Mouse (Mus musculus): ENCODE data around the gene Tbc1d10c. TPM values are rescaled to one million over a fixed set of nuclear protein-coding genes. Genes with fewer than 3 reads are reported as not detected.
A peak's percentile ranks its signal among the peaks of the same experiment; 100 is the strongest.

Tbc1d10c gene
- polyA plus RNA-seq, 1 experiment: 9.1 TPM

DNA sequence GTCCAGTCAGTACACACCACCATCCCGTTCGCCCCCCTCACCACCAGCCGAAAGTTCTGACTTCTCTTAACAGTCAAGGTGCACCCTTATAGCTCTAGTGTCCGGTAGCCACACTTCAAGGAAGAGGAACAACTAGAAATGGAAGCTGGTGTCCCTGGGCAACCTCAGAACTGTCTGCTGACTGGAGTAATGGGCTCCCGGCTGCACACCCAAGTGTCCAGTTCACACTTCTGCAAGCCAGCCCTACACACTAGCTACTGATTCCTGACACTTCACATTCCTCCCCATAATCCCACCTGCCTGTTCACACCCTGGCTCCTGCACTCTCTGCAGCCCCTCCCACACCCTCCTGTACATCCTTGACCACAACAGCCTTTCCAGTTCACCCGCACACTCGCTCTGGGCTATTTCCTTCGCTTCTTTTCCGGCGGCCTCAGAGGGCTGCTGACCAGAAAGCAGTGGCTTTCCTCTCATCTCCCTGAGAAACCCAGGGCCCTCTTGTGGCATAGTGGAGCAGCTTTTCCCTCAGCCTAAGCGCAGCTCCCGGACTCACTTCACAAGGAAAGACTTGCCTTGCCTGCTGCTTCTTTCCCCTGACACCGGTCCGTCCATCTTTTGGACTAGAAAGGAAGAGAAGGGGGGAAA lies 25.1 kb upstream of the Tbc1d10c start:
- no peaks in the 10 kb centered on the region for H3K36me3 ChIP-seq (ENCODE audit: control insufficient read depth, insufficient read depth, low read length)
- 19% methylated on average over 14 of the region's 14 CpGs for WGBS
- no peak overlapping the region for H3K27ac ChIP-seq (ENCODE audit: insufficient read depth, low read depth, low read length)
- DNase-seq: peak; percentile 69
- H3K4me1 ChIP-seq (ENCODE audit: control insufficient read depth, insufficient read depth, low read length): peaks cover 12% of the 10 kb centered on the region
- TF ChIP-seq CTCF (conservative IDR thresholded peaks at IDR 0.05; ENCODE audit: insufficient read depth, insufficient read length, low read depth, low read length) (peak; percentile 58; the same call in 1 of the 2 replicates), POLR2A (IDR thresholded peaks at IDR 0.05; ENCODE audit: low read depth, low read length) (no peak)
- H3K4me3 ChIP-seq (ENCODE audit: insufficient read depth, low read depth, low read length): no peak overlapping the region
- H3K27me3 ChIP-seq (replicated peaks; ENCODE audit: control insufficient read depth, insufficient read depth, low read length): no peaks in the 10 kb centered on the region

DNA sequence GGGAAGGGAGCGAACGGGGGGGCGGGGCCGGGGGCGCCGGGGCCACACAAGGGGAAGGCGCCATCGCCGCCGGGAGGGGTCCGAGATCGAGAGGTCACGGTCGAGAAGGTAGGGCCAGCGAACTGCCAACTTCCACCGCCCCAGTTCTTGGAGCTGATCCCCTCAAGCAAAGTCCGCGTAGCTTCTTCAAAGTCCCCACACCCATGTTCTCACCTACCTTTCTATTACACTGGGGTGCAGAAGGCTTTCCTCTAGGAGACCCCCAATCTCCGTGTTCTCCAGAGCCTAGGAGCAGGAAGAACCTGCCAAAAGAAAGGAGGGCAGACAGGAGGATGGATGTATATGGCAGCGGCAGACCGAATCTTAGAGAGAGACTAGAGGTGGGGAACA lies 24.4 kb upstream of the Tbc1d10c start:
- H3K4me3 ChIP-seq (ENCODE audit: insufficient read depth, low read depth, low read length): peak overlapping the region; percentile 60
- TF ChIP-seq CTCF (conservative IDR thresholded peaks at IDR 0.05; ENCODE audit: insufficient read depth, insufficient read length, low read depth, low read length) (no peak), POLR2A (IDR thresholded peaks at IDR 0.05; ENCODE audit: low read depth, low read length) (no peak)

DNA sequence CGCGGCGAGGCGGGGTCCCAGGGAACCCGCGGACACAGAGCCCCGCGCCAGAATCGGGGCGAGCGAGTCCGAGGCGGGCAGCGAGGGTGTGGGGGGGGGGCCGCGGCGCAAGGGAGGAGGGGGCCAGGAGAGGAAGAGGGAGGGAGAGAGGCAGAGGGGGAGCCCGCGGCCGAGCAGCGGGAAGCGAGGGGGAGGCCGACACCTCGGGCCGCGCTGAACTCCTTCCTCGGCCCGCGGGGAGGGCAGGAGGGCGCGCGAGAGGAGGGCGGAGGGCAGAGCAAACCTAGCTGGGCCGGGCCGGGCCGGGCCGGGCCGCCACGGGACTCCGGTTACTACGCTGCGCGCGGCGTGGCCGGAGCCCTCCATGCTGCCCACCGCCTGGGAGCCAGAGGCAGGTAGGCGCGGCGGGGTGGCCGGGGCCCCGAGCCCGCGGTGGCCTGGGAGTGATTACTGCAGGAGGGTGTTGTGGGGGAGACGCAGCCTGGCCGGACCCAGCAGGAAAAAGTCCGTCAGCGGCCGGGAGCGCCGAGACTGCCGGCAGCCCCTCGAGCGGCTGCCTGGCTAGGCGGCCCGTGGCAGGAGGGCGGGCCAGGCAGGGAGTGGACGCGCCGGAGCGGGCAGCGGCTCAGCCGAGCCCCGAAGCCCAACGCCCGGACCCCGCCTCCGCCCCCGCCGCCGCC lies 23.8 kb upstream of the Tbc1d10c start:
- Histone ChIP-seq H3K27me3 (replicated peaks; ENCODE audit: control insufficient read depth, insufficient read depth, low read length) (no peaks in the 10 kb centered on the region), H3K27ac (ENCODE audit: insufficient read depth, low read depth, low read length) (peak overlapping the region; percentile 28), H3K4me1 (ENCODE audit: control insufficient read depth, insufficient read depth, low read length) (peaks cover 9% of the 10 kb centered on the region), H3K4me3 (ENCODE audit: insufficient read depth, low read depth, low read length) (peak overlapping the region; percentile 60), H3K36me3 (ENCODE audit: control insufficient read depth, insufficient read depth, low read length) (no peaks in the 10 kb centered on the region)
- TF ChIP-seq CTCF (conservative IDR thresholded peaks at IDR 0.05; ENCODE audit: insufficient read depth, insufficient read length, low read depth, low read length) (no peak), POLR2A (IDR thresholded peaks at IDR 0.05; ENCODE audit: low read depth, low read length) (no peak)
- WGBS: under 1% methylated on average over 73 of the region's 81 CpGs
- peak; percentile 50 for DNase-seq

More for the DNA sequence above, 24.4 kb upstream of the Tbc1d10c start:
- H3K36me3 ChIP-seq (ENCODE audit: control insufficient read depth, insufficient read depth, low read length): no peaks in the 10 kb centered on the region
- no peak overlapping the region for H3K27ac ChIP-seq (ENCODE audit: insufficient read depth, low read depth, low read length)
- 4% methylated on average over 21 of the region's 21 CpGs for WGBS
- H3K4me1 ChIP-seq (ENCODE audit: control insufficient read depth, insufficient read depth, low read length): peaks cover 9% of the 10 kb centered on the region
- H3K27me3 ChIP-seq (replicated peaks; ENCODE audit: control insufficient read depth, insufficient read depth, low read length): no peaks in the 10 kb centered on the region
- DNase-seq: no peak

DNA sequence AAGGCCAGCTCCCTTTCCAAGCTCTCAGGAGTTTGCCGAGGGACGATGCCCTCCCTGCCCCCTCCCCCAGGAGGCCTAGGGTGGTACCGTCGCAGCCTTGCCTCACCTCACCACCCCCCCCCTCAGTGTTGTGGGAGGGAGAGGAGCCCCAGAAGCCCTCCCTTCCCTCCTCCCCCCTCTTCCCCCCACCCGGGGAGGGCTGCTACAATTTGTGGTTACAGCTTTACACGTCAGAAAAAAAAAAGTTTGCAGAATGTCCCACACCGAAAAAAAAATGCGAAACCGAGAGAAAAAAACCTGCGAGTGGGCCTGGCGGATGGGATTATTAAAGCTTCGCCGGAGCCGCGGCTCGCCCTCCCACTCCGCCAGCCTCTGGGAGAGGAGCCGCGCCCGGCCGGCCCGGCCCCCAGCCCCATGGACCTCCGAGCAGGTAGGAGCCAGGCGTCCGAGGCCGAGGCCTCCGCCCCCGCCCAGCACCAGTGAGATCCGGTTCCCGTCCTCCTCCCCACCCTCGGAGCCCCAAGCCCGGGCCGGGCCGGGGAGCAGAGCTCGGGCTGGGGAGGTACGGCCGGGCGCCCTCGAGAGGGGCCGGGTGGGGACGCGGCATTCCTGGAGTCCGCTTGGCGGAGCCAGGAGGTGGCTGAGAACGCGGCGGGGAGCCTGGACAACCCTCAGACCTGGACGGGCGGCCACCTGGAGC lies 23.1 kb upstream of the Tbc1d10c start, which contains the start of the genes Clcf1 and AC109138.7:
Gene Clcf1 (plus strand): TSS at position 168 of the 700 bp plus-strand sequence.
Gene AC109138.7 (plus strand): TSS at position 287 of the 700 bp plus-strand sequence.
- H3K4me3 ChIP-seq (ENCODE audit: insufficient read depth, low read depth, low read length): peak within 1 kb of the TSS; percentile 60
- TF ChIP-seq POLR2A (IDR thresholded peaks at IDR 0.05; ENCODE audit: low read depth, low read length): no peak
- no peak for TF ChIP-seq CTCF (conservative IDR thresholded peaks at IDR 0.05; ENCODE audit: insufficient read depth, insufficient read length, low read depth, low read length)
- 2% methylated on average over 49 of the region's 49 CpGs for WGBS
- DNase-seq: peak; percentile 51
- peak within 1 kb of the TSS; percentile 41 for H3K27ac ChIP-seq (ENCODE audit: insufficient read depth, low read depth, low read length)
- H3K27me3 ChIP-seq (replicated peaks; ENCODE audit: control insufficient read depth, insufficient read depth, low read length): no peaks in the 10 kb centered on the region
- H3K4me1 ChIP-seq (ENCODE audit: control insufficient read depth, insufficient read depth, low read length): peaks cover 9% of the 10 kb centered on the region
- no peaks in the 10 kb centered on the region for H3K36me3 ChIP-seq (ENCODE audit: control insufficient read depth, insufficient read depth, low read length)

DNA sequence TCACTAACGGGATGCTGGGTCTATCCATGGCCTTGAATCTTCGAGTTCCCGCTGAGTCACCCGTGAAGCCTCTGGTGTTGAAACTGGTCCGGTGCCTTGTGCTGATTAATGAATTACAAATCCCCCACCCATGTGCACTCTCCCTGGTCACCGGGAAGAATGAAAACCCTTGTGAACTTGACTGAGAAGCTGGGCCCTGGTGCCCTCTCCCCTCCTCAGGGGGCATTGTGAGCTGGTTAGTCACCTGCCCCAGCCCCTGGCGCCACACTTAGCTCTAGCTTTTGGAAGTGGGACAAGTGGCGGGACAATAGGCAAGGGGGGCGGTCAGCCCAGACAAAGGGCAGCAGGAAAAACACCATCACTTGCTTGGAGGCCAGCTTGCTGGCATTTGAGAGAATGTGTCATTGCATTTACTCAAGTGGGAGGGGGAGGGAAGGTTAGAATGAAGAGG lies 22.5 kb upstream of the Tbc1d10c start:
- DNase-seq: peak; percentile 83
- Histone ChIP-seq H3K4me1 (ENCODE audit: control insufficient read depth, insufficient read depth, low read length) (peaks cover 9% of the 10 kb centered on the region), H3K36me3 (ENCODE audit: control insufficient read depth, insufficient read depth, low read length) (no peaks in the 10 kb centered on the region), H3K27me3 (replicated peaks; ENCODE audit: control insufficient read depth, insufficient read depth, low read length) (no peaks in the 10 kb centered on the region), H3K4me3 (ENCODE audit: insufficient read depth, low read depth, low read length) (peak overlapping the region; percentile 60), H3K27ac (ENCODE audit: insufficient read depth, low read depth, low read length) (peak overlapping the region; percentile 41; the same call in 1 of the 2 replicates)
- WGBS: 12% methylated on average over 9 of the region's 9 CpGs
- TF ChIP-seq POLR2A (IDR thresholded peaks at IDR 0.05; ENCODE audit: low read depth, low read length) (no peak), CTCF (conservative IDR thresholded peaks at IDR 0.05; ENCODE audit: insufficient read depth, insufficient read length, low read depth, low read length) (no peak)

DNA sequence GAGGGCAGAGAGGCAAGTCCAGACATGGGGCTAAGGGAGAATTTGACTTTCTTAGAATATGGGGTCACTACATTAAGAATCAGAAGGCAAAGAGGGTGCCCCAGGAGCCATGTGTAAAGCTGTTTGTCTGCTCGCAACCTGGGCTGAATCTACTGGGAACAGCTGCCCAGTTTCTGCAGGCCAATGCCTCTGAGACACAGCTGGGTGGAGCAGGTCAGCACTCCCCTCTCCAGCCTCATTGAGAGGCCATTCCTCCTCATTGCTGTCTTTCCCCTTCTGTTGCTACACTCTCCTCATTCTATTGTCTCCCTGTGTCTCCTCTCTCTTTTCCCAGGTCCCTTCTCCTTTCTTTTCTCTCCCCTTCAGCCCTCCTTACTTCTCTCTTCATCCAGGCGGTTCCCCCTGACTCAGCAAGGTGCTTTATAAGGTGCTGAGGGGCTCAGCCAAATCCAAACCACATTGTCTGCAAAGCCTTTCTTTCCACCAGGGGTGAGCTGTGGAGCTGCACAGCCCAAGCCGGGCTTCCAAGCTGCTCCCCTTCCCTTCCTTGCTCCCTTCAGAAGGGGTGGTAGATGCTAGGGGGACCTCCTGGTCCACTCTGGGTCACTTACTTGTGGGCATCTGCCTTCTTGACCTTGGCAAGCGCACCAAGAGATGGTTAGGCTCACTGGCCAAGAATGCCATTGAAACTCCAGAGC lies 21.0 kb upstream of the Tbc1d10c start:
- Histone ChIP-seq H3K36me3 (ENCODE audit: control insufficient read depth, insufficient read depth, low read length) (no peaks in the 10 kb centered on the region), H3K4me1 (ENCODE audit: control insufficient read depth, insufficient read depth, low read length) (peaks cover 9% of the 10 kb centered on the region), H3K27ac (ENCODE audit: insufficient read depth, low read depth, low read length) (no peak overlapping the region), H3K4me3 (ENCODE audit: insufficient read depth, low read depth, low read length) (no peak overlapping the region), H3K27me3 (replicated peaks; ENCODE audit: control insufficient read depth, insufficient read depth, low read length) (no peaks in the 10 kb centered on the region)
- 87% methylated on average over 4 of the region's 4 CpGs for WGBS
- DNase-seq: no peak
- TF ChIP-seq POLR2A (IDR thresholded peaks at IDR 0.05; ENCODE audit: low read depth, low read length) (no peak), CTCF (conservative IDR thresholded peaks at IDR 0.05; ENCODE audit: insufficient read depth, insufficient read length, low read depth, low read length) (no peak)

Data from kidney, adult 2 months (tissue).